ENCODE assay signal across 20 mouse cellular contexts in the genomic region with DNA sequence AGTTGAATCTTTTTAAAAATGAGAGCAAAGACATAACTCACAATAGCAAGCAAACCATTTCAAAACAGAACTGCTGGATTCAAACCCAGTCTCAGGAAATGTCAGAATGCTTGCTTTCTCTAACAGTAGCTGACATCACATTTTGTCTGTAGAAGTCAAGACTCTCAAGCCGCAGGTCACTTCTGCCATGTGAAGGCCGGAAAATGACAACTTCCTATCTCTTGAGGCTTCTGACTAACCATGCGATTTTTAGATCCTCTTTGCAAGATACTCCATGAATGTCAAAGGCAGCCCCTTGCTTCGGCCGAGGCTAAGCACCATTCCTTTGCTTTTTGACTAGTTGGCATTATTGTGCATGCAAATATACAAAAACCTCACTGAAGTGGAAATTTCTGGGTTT.
DNase-seq lines count a peak whose midpoint lies in the region; ATAC-seq and TF ChIP-seq lines count a peak whose summit lies in the region.
"Had no signal": no experiment of that assay in that cellular context is flagged by ENCODE, and none has a peak within 500 bp of the region (broad histone marks: within the 10 kb centered on the region; RNA-seq: fewer than 3 reads in every experiment).

No protein-coding gene starts in this region.

- ATAC-seq in CD4-positive, CD25-positive, alpha-beta regulatory T cell, adult 4 months = no peak
- ATAC-seq: intestine, embryonic 16.5 days had no signal

- H3K27ac ChIP-seq in small intestine, adult 2 months (ENCODE audit: insufficient read depth, low read depth, low read length) = peak overlapping the region; percentile 44; the same call in 1 of the 2 replicates
- H3K27ac ChIP-seq: embryonic facial prominence, embryonic 10.5 days; forebrain, embryonic 12.5 days; heart, embryonic 13.5 days; hindbrain, embryonic 15.5 days; neural tube, embryonic 12.5 days had no signal

- no peak for TF ChIP-seq POLR2A in small intestine, adult 2 months (IDR thresholded peaks at IDR 0.05; ENCODE audit: low read depth, low read length)

- DNase-seq in CD4-positive, CD25-positive, alpha-beta regulatory T cell, adult 2 months (ENCODE audit: low read depth, low spot score) = peak; percentile 31
- DNase-seq in spleen, postnatal 36 days (ENCODE audit: low spot score in 2 of 2) = peak; percentile 74 to 81
- no peak for DNase-seq in spleen, adult 18-20 months
- peak; percentile 58 for DNase-seq in induced T-regulatory cell, adult 2 months (ENCODE audit: low read depth)
- DNase-seq in retina, postnatal 1 day = no peak
- no peak for DNase-seq in frontal cortex, adult 2 months (ENCODE audit: extremely low spot score in 1 of 2, low spot score in 1 of 2)
- DNase-seq: adrenal gland, adult 8-10 months; cerebellum, adult 11-12 months; cerebellum, postnatal 36 days; gastrocnemius, postnatal 10 days; liver, embryonic 13.5 days; lung, postnatal 10 days had no signal

- H3K4me1 ChIP-seq in small intestine, adult 2 months (ENCODE audit: control insufficient read depth, insufficient read depth, insufficient read length, low read length) = peaks cover 23% of the 10 kb centered on the region
- H3K4me1 ChIP-seq: embryonic facial prominence, embryonic 10.5 days; forebrain, embryonic 12.5 days; heart, embryonic 13.5 days; hindbrain, embryonic 15.5 days; neural tube, embryonic 12.5 days had no signal

- no peak overlapping the region for H3K4me3 ChIP-seq in small intestine, adult 2 months (ENCODE audit: low read depth, low read length)
- H3K4me3 ChIP-seq: embryonic facial prominence, embryonic 10.5 days; forebrain, embryonic 12.5 days; heart, embryonic 13.5 days; hindbrain, embryonic 15.5 days; liver, embryonic 13.5 days; neural tube, embryonic 12.5 days had no signal

- TF ChIP-seq CTCF in small intestine, adult 2 months (IDR thresholded peaks at IDR 0.05; ENCODE audit: extremely low read depth, insufficient read length, insufficient replicate concordance, low read depth, low read length) = no peak

- no peaks in the 10 kb centered on the region for H3K27me3 ChIP-seq in small intestine, adult 2 months (ENCODE audit: control insufficient read depth, insufficient read depth, low read length)
- H3K27me3 ChIP-seq: forebrain, embryonic 12.5 days; heart, embryonic 13.5 days; hindbrain, embryonic 15.5 days; liver, embryonic 13.5 days; neural tube, embryonic 12.5 days had no signal

- peaks cover 4% of the 10 kb centered on the region; the same call in 1 of the 2 replicates for H3K36me3 ChIP-seq in small intestine, adult 2 months (ENCODE audit: control insufficient read depth, insufficient read depth, low read length)
- H3K36me3 ChIP-seq: embryonic facial prominence, embryonic 10.5 days; forebrain, embryonic 12.5 days; hindbrain, embryonic 15.5 days; neural tube, embryonic 12.5 days had no signal

- 79% methylated on average over 5 of the region's 5 CpGs for WGBS in small intestine, adult 2 months

Comparison
In these comparisons a context has a peak if more than half of its experiments do, and no peak if none do; other contexts are left out.
1. DNase-seq: peak in CD4-positive, CD25-positive, alpha-beta regulatory T cell, adult 2 months (single experiment), spleen, postnatal 36 days (2 of 2) and induced T-regulatory cell, adult 2 months (single experiment); none in spleen, adult 18-20 months (0 of 2), retina, postnatal 1 day (single experiment) and frontal cortex, adult 2 months (0 of 2).